ENCODE assay signal across 8 mouse cellular contexts in genomic region chr13:46043016-46043415, GRCm38 (mm10).
A peak's percentile ranks its signal among the peaks of the same experiment; 100 is the strongest.
DNase-seq lines count a peak whose midpoint lies in the region; ATAC-seq and TF ChIP-seq lines count a peak whose summit lies in the region.
"Had no signal": no experiment of that assay in that cellular context is flagged by ENCODE, and none has a peak within 500 bp of the region (broad histone marks: within the 10 kb centered on the region; RNA-seq: fewer than 3 reads in every experiment).

No protein-coding gene starts in this region.

- H3K9ac ChIP-seq in heart, postnatal 0 days (replicated peaks; ENCODE audit: low read depth, low read length) = no peak overlapping the region
- H3K9ac ChIP-seq in liver, postnatal 0 days (replicated peaks) = no peak overlapping the region
- H3K9ac ChIP-seq: embryonic facial prominence, embryonic 12.5 days had no signal

- intact Hi-C loops in left cerebral cortex, postnatal 4 days (cut with DNase I) = no loop called here

- peak; percentile 34 to 56 for DNase-seq in left cerebral cortex, adult 18-20 months (ENCODE audit: low spot score in 2 of 2)
- no peak for DNase-seq in left cerebral cortex, postnatal 4 days
- peak; percentile 46 for DNase-seq in heart, postnatal 0 days (ENCODE audit: low spot score)
- no peak for DNase-seq in liver, postnatal 0 days
- peak; percentile 9 for DNase-seq in testis, postnatal 14 days (ENCODE audit: low spot score)
- no peak for DNase-seq in gastrocnemius, postnatal 4 days (ENCODE audit: low spot score in 2 of 2)

- WGBS in heart, postnatal 0 days = 45% methylated on average over 10 of the region's 10 CpGs
- WGBS in liver, postnatal 0 days (ENCODE audit: insufficient replicate concordance) = 34% methylated on average over 10 of the region's 10 CpGs

- no peak for TF ChIP-seq CTCF in heart, postnatal 0 days (IDR thresholded peaks at IDR 0.05; ENCODE audit: low read depth)
- TF ChIP-seq CTCF in liver, postnatal 0 days (IDR thresholded peaks at IDR 0.05; ENCODE audit: low read depth) = no peak

- H3K4me3 ChIP-seq in heart, postnatal 0 days (ENCODE audit: low read depth, low read length) = peak overlapping the region; percentile 3; the same call in 1 of the 2 replicates
- H3K4me3 ChIP-seq in liver, postnatal 0 days (ENCODE audit: low read depth, low read length) = no peak overlapping the region
- H3K4me3 ChIP-seq: embryonic facial prominence, embryonic 12.5 days had no signal

- H3K9me3 ChIP-seq in heart, postnatal 0 days (replicated peaks; ENCODE audit: control insufficient read depth, low read length) = no peaks in the 10 kb centered on the region
- H3K9me3 ChIP-seq in liver, postnatal 0 days (ENCODE audit: low read length) = no peaks in the 10 kb centered on the region
- H3K9me3 ChIP-seq: embryonic facial prominence, embryonic 12.5 days had no signal

- no peaks in the 10 kb centered on the region for H3K36me3 ChIP-seq in heart, postnatal 0 days (replicated peaks; ENCODE audit: control insufficient read depth, insufficient read depth, low read length)
- H3K36me3 ChIP-seq in liver, postnatal 0 days (replicated peaks; ENCODE audit: insufficient read depth, low read length) = no peaks in the 10 kb centered on the region
- H3K36me3 ChIP-seq: embryonic facial prominence, embryonic 12.5 days had no signal

- no peaks in the 10 kb centered on the region for H3K4me1 ChIP-seq in heart, postnatal 0 days (ENCODE audit: control insufficient read depth, insufficient read depth)
- H3K4me1 ChIP-seq in liver, postnatal 0 days (ENCODE audit: insufficient read depth) = peaks cover 3% of the 10 kb centered on the region; the same call in 1 of the 2 replicates
- H3K4me1 ChIP-seq: embryonic facial prominence, embryonic 12.5 days had no signal

- TF ChIP-seq EP300 in heart, postnatal 0 days (IDR thresholded peaks at IDR 0.05; ENCODE audit: low read depth) = no peak
- TF ChIP-seq EP300 in liver, postnatal 0 days (IDR thresholded peaks at IDR 0.05; ENCODE audit: low read depth) = 0 out of 2 replicates have a peak, but pooled peaks have one; percentile 15

- no peak overlapping the region for H3K27ac ChIP-seq in heart, postnatal 0 days (ENCODE audit: low read depth)
- H3K27ac ChIP-seq in liver, postnatal 0 days (ENCODE audit: low read depth) = no peak overlapping the region
- H3K27ac ChIP-seq: embryonic facial prominence, embryonic 12.5 days had no signal

- peak; percentile 46 for ATAC-seq in activated CD4-positive, CD25-positive, alpha-beta regulatory T cell, adult 4 months
- ATAC-seq in heart, postnatal 0 days (ENCODE audit: insufficient read depth, low read depth) = peak; percentile 33; the same call in 1 of the 2 replicates
- ATAC-seq in liver, postnatal 0 days = no peak

- peak overlapping the region; percentile 41 for H3K4me2 ChIP-seq in heart, postnatal 0 days (ENCODE audit: low read depth, low read length)
- H3K4me2 ChIP-seq in liver, postnatal 0 days (ENCODE audit: low read depth, low read length) = peak overlapping the region; percentile 34
- H3K4me2 ChIP-seq: embryonic facial prominence, embryonic 12.5 days had no signal

- no peaks in the 10 kb centered on the region for H3K27me3 ChIP-seq in heart, postnatal 0 days (ENCODE audit: control insufficient read depth, insufficient read depth, low read length)
- no peaks in the 10 kb centered on the region for H3K27me3 ChIP-seq in liver, postnatal 0 days (ENCODE audit: insufficient read depth, low read length)
- H3K27me3 ChIP-seq: embryonic facial prominence, embryonic 12.5 days had no signal

Comparison
In these comparisons a context has a peak if more than half of its experiments do, and no peak if none do; other contexts are left out.
1. DNase-seq: peak in left cerebral cortex, adult 18-20 months (2 of 2), heart, postnatal 0 days (single experiment) and testis, postnatal 14 days (single experiment); none in left cerebral cortex, postnatal 4 days (single experiment), liver, postnatal 0 days (single experiment) and gastrocnemius, postnatal 4 days (0 of 2).